Mouse (Mus musculus) small intestine, adult 2 months (tissue): ENCODE measurements around the gene Cyp26b1.

Experiments used
- CTCF ChIP-seq: fragments of 200-500 bp; IDR thresholded peaks from 2 replicates; pipeline ENCODE4 v1.5.1; 2012; ENCODE audit warnings: low read depth, mild to moderate bottlenecking, control low read depth, inconsistent platforms, low read length, moderate library complexity, mixed read lengths; ENCODE audit not compliant: insufficient replicate concordance, insufficient read length; ENCODE audit errors: extremely low read depth
- POLR2A ChIP-seq: fragments of 200-500 bp; IDR thresholded peaks from 2 replicates; pipeline ENCODE4 v1.6.1; 2012; ENCODE audit warnings: low read depth, mild to moderate bottlenecking, control low read depth, inconsistent platforms, low read length, moderate library complexity

DNA sequence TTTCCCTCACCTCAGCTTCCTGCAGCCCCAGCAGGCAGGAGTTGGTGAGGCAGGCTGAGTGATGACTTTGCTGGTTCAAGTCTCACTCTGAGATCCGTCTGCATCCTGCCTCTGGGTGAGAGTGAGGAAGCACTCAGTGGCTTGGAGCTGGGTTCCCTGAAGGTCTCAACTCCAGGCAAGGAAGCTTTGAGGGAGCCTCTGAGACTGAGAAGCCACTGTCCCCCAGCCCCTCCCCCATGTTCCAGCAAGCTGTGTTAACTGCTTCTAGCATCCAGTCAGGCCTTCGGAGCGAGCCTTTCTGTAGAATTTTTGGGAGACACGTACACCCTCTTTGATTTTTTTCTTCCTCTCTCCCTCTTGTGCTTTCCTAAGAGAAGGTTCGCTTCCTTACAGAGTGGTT, 10.9 kb downstream of the Cyp26b1 start:
- no peak for TF ChIP-seq CTCF
- no peak for TF ChIP-seq POLR2A
